Mouse (Mus musculus) limb, embryonic 11.5 days (tissue): ENCODE data around the gene Nlrp10. TPM values are rescaled to one million over a fixed set of nuclear protein-coding genes. Genes with fewer than 3 reads are reported as not detected.

ENCODE experiments used
- ATAC-seq: fragments of 200-750 bp; cut with Nextera tagmentation; 2 replicates; pipeline ENCODE4 v1.8.0; 2017; ENCODE audit warnings: low read depth; ENCODE audit not compliant: insufficient number of reproducible peaks, low FRiP score, low TSS enrichment
- DNase-seq: peaks from one replicate; pipeline ENCODE4 v3.0.0-alpha.2; 2015; ENCODE audit warnings: low spot score
- H3K27ac ChIP-seq: fragments of 300-500 bp; sonication (generic); replicated peaks from 2 replicates; pipeline ENCODE4 v1.5.1; 2014; ENCODE audit warnings: low read depth, mild to moderate bottlenecking, low read length
- H3K27me3 ChIP-seq: fragments of 300-500 bp; sonication (generic); 2 replicates; pipeline ENCODE4 v1.6.1; 2014; ENCODE audit warnings: mild to moderate bottlenecking, low read length, mixed read lengths; ENCODE audit not compliant: control insufficient read depth, insufficient read depth
- H3K36me3 ChIP-seq: fragments of 300-500 bp; sonication (generic); 2 replicates; pipeline ENCODE4 v1.6.1; 2014; ENCODE audit warnings: mild to moderate bottlenecking, low read length, moderate library complexity, mixed read lengths; ENCODE audit not compliant: control insufficient read depth, insufficient read depth
- H3K4me1 ChIP-seq: fragments of 300-500 bp; sonication (generic); 2 replicates; pipeline ENCODE4 v1.6.1; 2014; ENCODE audit warnings: low read length, mixed read lengths; ENCODE audit not compliant: control insufficient read depth, insufficient read depth
- H3K4me2 ChIP-seq: fragments of 300-500 bp; sonication (generic); 2 replicates; pipeline ENCODE4 v1.6.1; 2014; ENCODE audit warnings: low read depth, mild to moderate bottlenecking, moderate library complexity; ENCODE audit not compliant: severe bottlenecking
- H3K4me3 ChIP-seq: fragments of 300-500 bp; sonication (generic); 2 replicates; pipeline ENCODE4 v1.5.1; 2014; ENCODE audit warnings: low read depth, low read length
- H3K9ac ChIP-seq: fragments of 300-500 bp; sonication (generic); 2 replicates; pipeline ENCODE4 v1.6.1; 2014; ENCODE audit warnings: mild to moderate bottlenecking, low read length
- H3K9me3 ChIP-seq: fragments of 300-500 bp; sonication (generic); 2 replicates; pipeline ENCODE4 v1.6.1; 2016; ENCODE audit warnings: low read length; ENCODE audit not compliant: control insufficient read depth
- WGBS: fragments of 180-500 bp; shearing (Covaris S2); extraction: QIAGEN DNeasy Blood & Tissue Kit; methylation state at CpG from one replicate; pipeline ENCODE4 v1.1.7; 2014; 5-methylcytosine and 5-hydroxymethylcytosine counted together
- polyA plus RNA-seq: library from polyadenylated mRNA; unstranded; fragments of >200 nt; fragmentation: Nextera tagmentation; extraction: Ambion mirVana; gene quantifications from 2 replicates; pipeline ENCODE4 v1.2.1, GENCODE M21; 2014

Gene Nlrp10
- 0.71 and 0.75 TPM in 2 replicates for polyA plus RNA-seq

- 76% methylated on average over 6 of the region's 6 CpGs for WGBS
- Histone ChIP-seq H3K36me3 (no peaks in the 10 kb centered on the region), H3K4me2 (no peak within 1 kb of the TSS), H3K27ac (no peak within 1 kb of the TSS), H3K9me3 (no peaks in the 10 kb centered on the region), H3K27me3 (no peaks in the 10 kb centered on the region), H3K9ac (no peak within 1 kb of the TSS), H3K4me3 (no peak within 1 kb of the TSS), H3K4me1 (no peaks in the 10 kb centered on the region)
- DNase-seq (no peak), ATAC-seq (no peak)
These were observed at the start of gene Nlrp10 for GRCm38 (mm10) chr7:108929726-108930393. TSS of gene Nlrp10 (minus strand) at chr7:108930178.

GRCm38 (mm10) chr7:108972273-108972672 lies 42.3 kb upstream of the Nlrp10 start:
- no peak for ATAC-seq

GRCm38 (mm10) chr7:108968201-108968600 lies 38.2 kb upstream of the Nlrp10 start:
- Histone ChIP-seq H3K27me3 (no peaks in the 10 kb centered on the region), H3K9ac (no peak overlapping the region), H3K9me3 (no peaks in the 10 kb centered on the region), H3K36me3 (no peaks in the 10 kb centered on the region), H3K4me2 (no peak overlapping the region), H3K27ac (no peak overlapping the region), H3K4me1 (no peaks in the 10 kb centered on the region), H3K4me3 (no peak overlapping the region)
- DNase-seq (no peak), ATAC-seq (no peak)
- 26% methylated on average over 6 of the region's 6 CpGs for WGBS

More at GRCm38 (mm10) chr7:108972273-108972672, 42.3 kb upstream of the Nlrp10 start:
- Histone ChIP-seq H3K4me2 (no peak overlapping the region), H3K27me3 (no peaks in the 10 kb centered on the region), H3K4me3 (no peak overlapping the region), H3K9ac (no peak overlapping the region), H3K9me3 (no peaks in the 10 kb centered on the region), H3K27ac (no peak overlapping the region), H3K4me1 (no peaks in the 10 kb centered on the region), H3K36me3 (no peaks in the 10 kb centered on the region)
- DNase-seq, result no peak
- 69% methylated on average over 6 of the region's 6 CpGs for WGBS

GRCm38 (mm10) chr7:108966742-108967362 lies 36.9 kb upstream of the Nlrp10 start:
- H3K4me1 ChIP-seq, result no peaks in the 10 kb centered on the region
- H3K9me3 ChIP-seq, result no peaks in the 10 kb centered on the region
- no peak overlapping the region for H3K27ac ChIP-seq
- H3K9ac ChIP-seq, result no peak overlapping the region
- H3K4me2 ChIP-seq, result no peak overlapping the region
- ATAC-seq (peak; percentile 41; the same call in 1 of the 2 replicates), DNase-seq (peak; percentile 65)
- H3K4me3 ChIP-seq, result no peak overlapping the region
- H3K36me3 ChIP-seq, result no peaks in the 10 kb centered on the region
- H3K27me3 ChIP-seq, result no peaks in the 10 kb centered on the region
- 39% methylated on average over 7 of the region's 7 CpGs for WGBS

DNA sequence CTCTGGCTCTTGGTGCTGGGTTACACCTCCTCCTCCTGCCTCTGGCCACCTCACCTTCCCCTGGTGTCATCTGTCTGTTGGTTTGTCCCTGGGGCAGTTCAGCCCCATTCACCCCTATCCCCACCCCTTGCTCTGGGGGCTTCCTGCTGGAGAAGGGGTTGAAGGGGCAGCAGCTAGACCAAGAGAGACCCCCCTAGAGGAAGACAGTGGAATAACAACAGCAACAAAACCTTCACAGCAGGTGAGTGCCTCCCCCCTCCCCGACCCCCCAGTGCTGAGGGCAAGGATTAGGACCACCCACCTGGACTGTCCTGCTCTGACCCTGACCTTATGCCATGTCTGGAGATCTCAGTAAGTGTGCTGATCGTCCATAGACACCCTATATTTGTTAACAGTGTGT lies 36.0 kb upstream of the Nlrp10 start:
- H3K4me2 ChIP-seq, result no peak overlapping the region
- no peak overlapping the region for H3K9ac ChIP-seq
- no peak overlapping the region for H3K27ac ChIP-seq
- no peak overlapping the region for H3K4me3 ChIP-seq
- no peaks in the 10 kb centered on the region for H3K9me3 ChIP-seq
- H3K36me3 ChIP-seq, result no peaks in the 10 kb centered on the region
- DNase-seq (no peak), ATAC-seq (no peak)
- WGBS, result 43% methylated on average over 2 of the region's 2 CpGs
- no peaks in the 10 kb centered on the region for H3K4me1 ChIP-seq
- H3K27me3 ChIP-seq, result no peaks in the 10 kb centered on the region

DNA sequence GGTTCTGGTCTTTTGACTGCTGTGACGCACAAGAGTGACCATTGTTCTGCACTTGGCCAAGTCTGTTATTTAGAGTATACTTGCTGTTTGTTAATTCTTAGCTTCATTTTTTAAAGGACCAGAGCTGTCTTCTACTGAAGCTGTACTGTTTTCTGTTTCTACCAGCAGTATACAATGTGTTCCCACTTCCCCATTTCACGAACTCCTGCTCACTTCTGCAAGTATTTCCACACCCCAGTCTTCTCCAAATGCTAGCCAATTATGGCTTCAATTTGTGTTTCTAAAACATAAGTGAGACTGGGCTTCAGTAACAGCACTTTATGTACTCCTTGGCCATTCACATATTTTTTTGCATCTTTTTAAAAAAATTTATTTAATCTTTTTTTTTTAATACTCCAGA lies 27.8 kb upstream of the Nlrp10 start:
- DNase-seq (no peak), ATAC-seq (no peak)
- Histone ChIP-seq H3K4me2 (no peak overlapping the region), H3K4me1 (no peaks in the 10 kb centered on the region), H3K36me3 (no peaks in the 10 kb centered on the region), H3K9ac (no peak overlapping the region), H3K27ac (no peak overlapping the region), H3K9me3 (no peaks in the 10 kb centered on the region), H3K27me3 (no peaks in the 10 kb centered on the region), H3K4me3 (no peak overlapping the region)
- 83% methylated on average over 2 of the region's 2 CpGs for WGBS

DNA sequence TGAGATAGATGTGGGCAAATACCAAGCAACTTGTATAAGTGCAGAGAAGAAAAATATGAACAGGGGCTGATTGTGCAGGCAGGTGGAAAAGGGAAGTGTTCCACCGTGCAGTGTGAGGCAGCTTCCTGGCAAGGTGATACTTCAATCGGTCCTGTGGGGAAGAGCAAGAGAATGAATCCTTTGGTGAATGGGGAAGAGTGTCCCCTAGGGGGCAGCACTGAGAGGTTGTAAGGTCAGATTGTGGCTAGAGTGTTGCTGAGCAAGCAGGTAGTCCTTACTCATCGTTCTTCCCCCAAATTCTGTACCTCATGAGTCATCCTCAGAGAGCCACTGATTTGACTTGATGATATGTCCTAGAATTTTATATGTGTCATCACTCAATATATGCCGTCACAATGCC lies 24.2 kb upstream of the Nlrp10 start:
- DNase-seq (peak; percentile 67), ATAC-seq (no peak)
- Histone ChIP-seq H3K9ac (no peak overlapping the region), H3K27ac (no peak overlapping the region), H3K27me3 (peaks cover 19% of the 10 kb centered on the region), H3K9me3 (no peaks in the 10 kb centered on the region), H3K36me3 (no peaks in the 10 kb centered on the region), H3K4me1 (no peaks in the 10 kb centered on the region), H3K4me2 (no peak overlapping the region), H3K4me3 (no peak overlapping the region)
- 52% methylated on average over 4 of the region's 4 CpGs for WGBS

DNA sequence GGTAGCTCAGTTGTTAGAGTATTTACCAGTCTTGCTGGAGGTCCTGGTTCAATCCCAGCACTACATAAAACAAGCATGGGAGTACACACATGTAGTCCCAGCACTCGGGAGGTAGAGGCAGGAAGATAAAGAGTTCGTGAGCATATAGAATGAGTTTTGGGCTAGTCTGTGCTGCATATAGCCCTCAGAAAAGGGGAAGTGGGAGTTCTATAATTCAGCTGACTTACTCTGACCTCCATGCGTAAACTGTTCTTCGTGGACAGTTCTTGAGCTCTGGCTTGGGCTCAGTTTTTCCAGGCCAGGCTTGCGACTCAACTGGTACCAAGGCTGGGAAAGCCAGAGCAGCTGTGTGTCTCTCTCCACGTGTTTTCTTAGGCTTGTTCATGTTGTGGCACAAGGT lies 22.8 kb upstream of the Nlrp10 start:
- H3K4me2 ChIP-seq, result no peak overlapping the region
- H3K4me1 ChIP-seq, result no peaks in the 10 kb centered on the region
- H3K9ac ChIP-seq, result no peak overlapping the region
- DNase-seq, result no peak
- H3K4me3 ChIP-seq, result no peak overlapping the region
- H3K36me3 ChIP-seq, result no peaks in the 10 kb centered on the region
- no peak for ATAC-seq
- 89% methylated on average over 6 of the region's 6 CpGs for WGBS
- H3K9me3 ChIP-seq, result no peaks in the 10 kb centered on the region
- H3K27me3 ChIP-seq, result peaks cover 19% of the 10 kb centered on the region
- H3K27ac ChIP-seq, result no peak overlapping the region
